Mouse (Mus musculus) heart, postnatal 4 days (tissue): ENCODE measurements around the gene Gtf3c2. TPM values are rescaled to one million over a fixed set of nuclear protein-coding genes. Genes with fewer than 3 reads are reported as not detected.
"Not testable (repeated sequence)": the region's sequence is repeated elsewhere in the genome, so short reads cannot be mapped to it uniquely, and the experiment has no call there.

Experiments
- DNase-seq: peaks from one replicate; pipeline ENCODE4 v3.0.0; 2021
- total RNA-seq, 2 experiments: library from RNA; stranded (reverse); gene quantifications; 2 replicates each; pipeline ENCODE4 v1.2.3; 2021

The Gtf3c2 gene
- total RNA-seq, result 10 to 100 TPM; 47.3 to 55.7 TPM

GRCm38 (mm10) chr5:31179766-31180630, at the start of gene Gtf3c2, which contains the start of gene Gm29609:
Gtf3c2 (minus strand) TSS chr5:31180144.
Gm29609 (minus strand) TSS chr5:31179911.
- DNase-seq, result peak; percentile 95

DNA sequence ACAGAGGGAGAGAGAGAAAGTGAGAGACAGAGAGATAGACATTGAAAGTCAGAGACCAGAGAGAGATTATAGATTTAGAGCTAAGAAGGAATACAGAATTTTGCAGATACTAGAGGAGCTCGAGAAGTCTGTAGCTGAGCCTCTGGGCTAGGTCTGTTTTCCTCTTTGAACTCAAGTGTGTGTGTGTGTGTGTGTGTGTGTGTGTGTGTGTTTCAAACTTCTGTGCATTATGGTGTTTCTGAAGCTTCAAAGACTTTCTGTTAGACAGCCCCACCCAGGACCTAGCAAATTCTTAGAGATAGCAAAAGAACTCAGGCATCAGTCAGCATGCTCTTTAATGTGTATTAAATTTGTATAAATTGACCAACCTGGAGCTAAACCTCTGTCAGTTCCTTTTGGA, 46.7 kb upstream of the Gtf3c2 start:
- DNase-seq, result no peak

DNA sequence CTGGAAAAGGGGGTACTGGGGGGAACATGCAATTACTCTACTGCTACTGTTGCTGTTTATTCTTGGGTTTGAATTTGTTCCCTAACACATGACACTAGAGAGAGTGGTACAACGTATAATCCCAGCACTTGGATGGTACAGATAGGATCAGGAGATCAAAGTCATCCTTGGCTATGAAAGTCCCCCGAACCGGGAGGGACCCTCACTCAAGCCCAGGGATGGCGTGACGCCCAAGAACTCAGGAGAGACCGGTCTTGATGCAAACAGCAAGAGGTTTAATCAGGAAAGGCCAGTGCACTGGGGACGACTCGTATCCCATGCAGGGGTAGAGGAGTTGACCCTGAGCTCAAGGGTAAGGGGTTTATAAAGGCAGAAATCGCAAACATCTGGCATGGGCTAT, 42.8 kb upstream of the Gtf3c2 start:
- DNase-seq, result no peak

GRCm38 (mm10) chr5:31221304-31221945, 41.5 kb upstream of the Gtf3c2 start:
- DNase-seq, result peak; percentile 27

DNA sequence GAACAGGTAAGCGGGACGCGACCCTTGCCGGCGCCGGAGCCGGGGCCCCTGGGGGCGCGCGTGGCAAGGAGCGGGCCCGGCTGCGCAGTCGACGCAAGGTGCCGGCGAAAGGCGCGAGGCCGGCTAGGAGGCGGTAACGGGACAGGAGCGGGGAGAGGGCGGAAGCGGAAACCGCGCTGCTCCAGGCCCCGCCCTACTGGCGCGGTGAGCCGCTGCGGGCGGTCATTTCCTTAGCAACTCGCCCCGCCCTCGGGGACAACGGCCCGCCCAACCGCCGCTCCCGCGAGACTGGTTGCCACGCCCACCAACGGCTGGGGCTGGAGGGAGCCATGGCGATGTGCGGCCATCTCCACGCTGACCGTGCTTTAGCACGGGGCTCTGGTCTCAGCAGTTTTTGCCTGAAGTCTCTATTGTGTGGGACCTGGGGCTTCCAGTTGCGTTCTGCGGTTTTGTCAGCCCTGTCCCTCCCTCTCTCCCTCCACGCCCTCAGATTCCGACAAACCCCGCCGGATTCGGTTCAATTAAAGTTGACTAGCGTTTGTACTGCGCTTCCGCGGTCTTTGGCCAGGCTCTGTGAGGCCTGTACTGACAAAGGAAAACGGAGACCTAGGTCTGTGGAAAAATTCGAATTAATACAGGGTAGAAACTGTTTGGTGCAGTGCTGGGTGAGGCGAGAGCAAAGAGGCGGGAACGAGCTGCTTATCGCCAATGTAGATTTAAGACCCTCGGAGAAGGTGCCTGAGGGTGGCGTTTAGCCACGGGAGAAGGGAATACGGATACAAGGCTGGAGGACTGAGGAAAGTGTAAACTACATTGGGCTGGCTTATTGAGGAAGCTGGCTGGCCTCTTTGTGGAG, 40.7 kb upstream of the Gtf3c2 start, which contains the start of gene Ppm1g:
Ppm1g (minus strand) TSS at position 240 of the 856 bp plus-strand sequence.
- DNase-seq, result peak; percentile 99

- peak; percentile 70 for DNase-seq
These were observed 40.0 kb upstream of the Gtf3c2 start for GRCm38 (mm10) chr5:31219911-31220447.

DNA sequence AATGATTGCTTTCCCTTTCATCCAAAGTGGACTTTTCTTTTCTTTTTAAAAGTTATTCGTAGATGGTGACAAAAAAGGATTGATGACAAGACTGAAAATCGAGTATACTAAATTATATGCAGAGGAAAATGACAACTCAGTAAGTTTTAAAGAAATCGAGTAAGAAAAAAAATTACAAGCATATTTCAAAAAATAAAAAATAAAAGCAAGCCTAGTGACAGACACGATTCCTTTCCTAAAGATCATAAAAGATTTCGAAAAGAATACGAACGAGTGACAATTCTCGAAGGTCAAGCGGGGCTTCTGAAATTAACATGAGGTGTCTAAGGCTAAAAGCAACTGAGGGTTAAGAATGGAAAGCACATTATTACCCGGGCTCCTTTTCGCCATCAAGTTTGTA, 39.5 kb upstream of the Gtf3c2 start:
- DNase-seq, result no peak

GRCm38 (mm10) chr5:31219070-31219469, 39.1 kb upstream of the Gtf3c2 start:
- DNase-seq, result no peak

GRCm38 (mm10) chr5:31218294-31218693, 38.4 kb upstream of the Gtf3c2 start:
- no peak for DNase-seq

DNA sequence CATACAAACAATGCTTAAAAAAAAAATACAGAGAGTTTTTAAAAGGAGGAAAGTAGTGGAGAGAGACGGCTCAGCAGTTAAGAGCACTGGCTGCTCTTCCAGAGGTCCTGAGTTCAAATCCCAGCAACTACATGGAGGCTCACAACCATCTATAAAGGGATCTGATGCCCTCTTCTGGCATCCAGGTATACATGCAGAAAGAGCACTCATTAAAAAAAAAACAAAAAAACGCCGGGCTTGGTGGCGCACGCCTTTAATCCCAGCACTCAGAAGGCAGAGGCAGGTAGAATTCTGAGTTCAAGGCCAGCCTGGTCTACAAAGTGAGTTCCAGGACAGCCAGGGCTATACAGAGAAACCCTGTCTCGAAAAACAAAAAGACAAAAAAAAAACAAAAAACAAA, 36.6 kb upstream of the Gtf3c2 start:
- DNase-seq, result not testable (repeated sequence)

GRCm38 (mm10) chr5:31204421-31204820, 24.5 kb upstream of the Gtf3c2 start:
- DNase-seq, result no peak

- DNase-seq, result no peak
These were observed 23.9 kb upstream of the Gtf3c2 start for GRCm38 (mm10) chr5:31203866-31204265.

GRCm38 (mm10) chr5:31202933-31203332, 23.0 kb upstream of the Gtf3c2 start:
- DNase-seq, result no peak

GRCm38 (mm10) chr5:31201742-31202590, 22.0 kb upstream of the Gtf3c2 start, which contains the start of gene Zfp513:
Zfp513 (minus strand) TSS chr5:31202303.
- DNase-seq, result peak; percentile 95

DNA sequence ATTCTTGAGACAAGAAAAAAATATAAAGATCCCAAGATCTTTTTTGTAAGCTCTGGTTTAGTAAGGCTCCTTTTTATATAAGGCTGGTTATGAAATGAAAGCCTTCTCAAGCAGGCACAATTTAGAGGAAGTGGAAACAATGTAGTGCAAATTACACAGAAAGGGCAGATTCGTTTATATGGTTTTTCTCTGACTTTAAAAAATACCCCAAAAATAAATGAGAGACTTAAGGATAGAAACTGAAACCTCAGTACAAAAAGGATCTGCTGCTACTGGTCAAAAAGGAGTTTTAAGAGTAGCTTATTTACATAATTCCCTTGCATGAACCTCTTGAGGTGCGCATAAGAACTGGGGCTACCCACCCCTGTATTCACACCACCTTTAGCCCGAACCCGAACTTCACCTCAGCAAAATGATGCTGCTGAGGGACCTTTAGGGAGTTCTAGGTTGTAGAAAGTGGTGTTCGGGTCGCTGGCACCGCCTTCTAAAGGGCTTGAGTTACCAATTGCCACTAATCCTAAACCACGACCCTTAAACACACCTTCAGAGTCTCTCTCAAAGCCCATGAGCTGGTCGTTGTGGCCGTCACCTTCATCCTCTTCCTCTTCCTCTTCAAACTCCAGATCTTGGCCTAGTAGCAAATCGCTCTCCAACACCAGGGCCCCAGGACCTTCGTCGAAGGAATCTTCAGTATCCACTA, 21.2 kb upstream of the Gtf3c2 start:
- DNase-seq, result no peak

- no peak for DNase-seq
These were observed 20.4 kb upstream of the Gtf3c2 start for GRCm38 (mm10) chr5:31200327-31200768.

- no peak for DNase-seq
These were observed 19.9 kb upstream of the Gtf3c2 start for GRCm38 (mm10) chr5:31199893-31200292.

DNA sequence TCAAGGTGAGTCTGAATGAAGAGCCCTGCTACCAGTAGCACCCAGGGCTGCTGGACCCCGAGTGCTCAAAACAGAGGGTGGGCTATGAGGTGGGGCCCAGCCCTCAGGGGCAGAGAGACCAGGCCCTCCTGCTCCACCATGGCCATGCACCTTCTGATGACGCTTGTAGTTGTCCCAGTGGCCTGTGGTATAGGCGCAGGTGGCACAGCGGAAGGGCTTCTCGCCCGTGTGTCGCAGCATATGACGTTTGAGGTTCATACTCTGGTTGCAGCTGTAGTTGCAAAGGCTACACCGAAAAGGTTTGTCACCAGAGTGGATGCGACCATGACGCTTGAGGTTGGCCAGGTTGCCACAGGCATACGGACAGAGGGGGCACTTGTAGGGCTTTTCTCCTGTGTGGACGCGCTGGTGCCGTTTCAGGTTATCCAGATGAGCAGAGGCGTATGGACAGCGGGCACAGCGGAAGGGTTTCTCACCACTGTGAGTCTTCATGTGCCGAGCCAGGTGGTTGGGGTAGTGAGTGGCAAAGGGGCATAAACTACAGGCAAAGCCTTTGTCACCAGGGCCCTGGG, 19.5 kb upstream of the Gtf3c2 start:
- DNase-seq, result no peak

DNA sequence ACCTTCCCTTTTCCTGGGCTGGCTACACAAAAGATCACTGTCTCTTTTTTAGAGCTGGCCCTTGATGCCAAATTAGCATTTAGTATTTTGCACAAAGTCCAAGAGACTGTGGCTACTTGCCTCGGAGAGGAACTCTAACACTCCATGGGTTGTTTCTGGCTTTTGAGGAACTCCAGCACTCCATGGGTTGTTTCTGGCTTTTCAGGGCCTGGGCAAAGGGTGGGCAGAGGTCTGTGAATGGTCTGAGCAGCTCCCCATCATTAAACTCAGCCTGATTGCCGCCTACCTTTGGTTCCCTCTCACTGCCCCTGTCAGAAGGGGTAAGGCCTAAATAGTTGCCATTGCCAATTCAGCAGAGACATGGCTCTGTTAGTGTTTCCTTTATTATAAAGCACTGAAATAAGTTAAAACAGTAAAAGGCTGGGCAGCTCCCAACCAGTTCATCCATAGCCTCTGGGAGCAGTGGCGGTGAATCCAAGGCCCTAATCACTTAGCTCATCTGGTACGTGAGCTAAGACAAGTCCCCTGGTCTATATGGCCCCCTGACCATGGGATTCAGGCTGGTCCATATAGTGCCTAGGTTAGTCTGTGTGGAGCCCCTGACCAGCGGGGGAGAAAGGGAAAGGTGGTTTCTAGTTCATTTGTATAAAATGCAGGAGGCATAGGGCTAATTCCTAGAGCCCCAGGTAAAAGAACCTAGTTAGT, 18.8 kb upstream of the Gtf3c2 start:
- no peak for DNase-seq

DNA sequence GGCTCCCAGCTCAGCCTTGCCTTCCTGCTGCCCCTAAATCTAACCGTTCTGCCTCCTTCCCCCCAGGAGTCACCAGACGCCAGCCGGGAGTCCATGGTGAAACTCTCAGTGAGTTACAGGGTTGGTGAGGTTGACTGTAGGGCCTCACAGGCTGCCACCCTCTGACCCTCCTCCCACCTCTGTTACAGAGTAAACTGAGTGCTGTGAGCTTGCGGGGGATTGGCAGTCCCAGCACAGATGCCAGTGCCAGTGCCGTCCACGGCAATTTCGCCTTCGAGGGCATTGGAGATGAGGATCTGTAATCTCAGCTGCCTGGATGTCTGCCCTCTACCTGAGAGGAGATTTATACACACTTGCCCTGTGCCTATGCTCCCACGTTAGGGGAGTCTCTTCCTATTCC, 18.2 kb upstream of the Gtf3c2 start:
- no peak for DNase-seq
